Mouse (Mus musculus) heart, postnatal 0 days (tissue): ENCODE data around the gene Sema6d.

Experiments
- CTCF ChIP-seq: IDR thresholded peaks from 2 replicates; pipeline ENCODE4 v1.5.1; 2016; ENCODE audit warnings: antibody characterized with exemption, control low read depth, low read depth
- EP300 ChIP-seq: IDR thresholded peaks from 2 replicates; pipeline ENCODE4 v1.6.1; 2016; ENCODE audit warnings: antibody characterized with exemption, low read depth

GRCm38 (mm10) chr2:124308605-124309004, 218.8 kb downstream of the Sema6d start:
- no peak for TF ChIP-seq CTCF
- no peak for TF ChIP-seq EP300
